Mouse (Mus musculus) intestine, embryonic 15.5 days (tissue): Measurements from ENCODE around the gene Nhlh2. TPM values are rescaled to one million over a fixed set of nuclear protein-coding genes. Genes with fewer than 3 reads are reported as not detected.

ENCODE experiments used
- ATAC-seq: fragments of 200-750 bp; cut with Nextera tagmentation; 2 replicates; pipeline ENCODE4 v1.8.0; 2017; ENCODE audit warnings: moderate TSS enrichment, moderate library complexity
- H3K27ac ChIP-seq: fragments of 300-500 bp; sonication (generic); 2 replicates; pipeline ENCODE4 v1.5.1; 2015; ENCODE audit warnings: mild to moderate bottlenecking, inconsistent platforms
- H3K27me3 ChIP-seq: fragments of 300-500 bp; sonication (generic); replicated peaks from 2 replicates; pipeline ENCODE4 v1.6.1; 2015; ENCODE audit warnings: inconsistent platforms
- H3K36me3 ChIP-seq: fragments of 300-500 bp; sonication (generic); 2 replicates; pipeline ENCODE4 v1.6.1; 2015; ENCODE audit warnings: inconsistent platforms
- H3K4me1 ChIP-seq: fragments of 300-500 bp; sonication (generic); replicated peaks from 2 replicates; pipeline ENCODE4 v1.6.1; 2015; ENCODE audit warnings: inconsistent platforms
- H3K4me2 ChIP-seq: fragments of 300-500 bp; sonication (generic); replicated peaks from 2 replicates; pipeline ENCODE4 v1.6.1; 2015; ENCODE audit warnings: mild to moderate bottlenecking, inconsistent platforms
- H3K4me3 ChIP-seq: fragments of 300-500 bp; sonication (generic); replicated peaks from 2 replicates; pipeline ENCODE4 v1.5.1; 2015; ENCODE audit warnings: inconsistent platforms
- H3K9ac ChIP-seq: fragments of 300-500 bp; sonication (generic); 2 replicates; pipeline ENCODE4 v1.6.1; 2015; ENCODE audit warnings: inconsistent platforms
- H3K9me3 ChIP-seq: fragments of 300-500 bp; sonication (generic); 2 replicates; pipeline ENCODE4 v1.6.1; 2016; ENCODE audit warnings: inconsistent platforms
- WGBS: fragments of 180-500 bp; shearing (Covaris S2); methylation state at CpG from one replicate; pipeline ENCODE4 v1.1.7; 2015; 5-methylcytosine and 5-hydroxymethylcytosine counted together
- polyA plus RNA-seq: library from polyadenylated mRNA; unstranded; fragments of >200 nt; fragmentation: Nextera tagmentation; extraction: Ambion mirVana; gene quantifications from 2 replicates; pipeline ENCODE4 v1.2.1, GENCODE M21; 2015

Gene Nhlh2
- polyA plus RNA-seq, 1 experiment from 2014 or later, result not detected

- no peak overlapping the region for H3K4me2 ChIP-seq
- H3K9ac ChIP-seq, result no peak overlapping the region
- ATAC-seq, result no peak
- no peaks in the 10 kb centered on the region for H3K9me3 ChIP-seq
- no peak overlapping the region for H3K27ac ChIP-seq
- H3K4me1 ChIP-seq, result no peaks in the 10 kb centered on the region
- H3K4me3 ChIP-seq, result no peak overlapping the region
- 87% methylated on average over 5 of the region's 5 CpGs for WGBS
- no peaks in the 10 kb centered on the region for H3K36me3 ChIP-seq
- no peaks in the 10 kb centered on the region for H3K27me3 ChIP-seq
Observed at GRCm38 (mm10) chr3:102037806-102038205, 27.9 kb downstream of the Nhlh2 start.

GRCm38 (mm10) chr3:102038608-102039007 is 28.7 kb downstream of the Nhlh2 start:
- Histone ChIP-seq H3K9ac (no peak overlapping the region), H3K27me3 (no peaks in the 10 kb centered on the region), H3K4me3 (no peak overlapping the region), H3K27ac (no peak overlapping the region), H3K36me3 (no peaks in the 10 kb centered on the region), H3K4me1 (no peaks in the 10 kb centered on the region), H3K9me3 (no peaks in the 10 kb centered on the region), H3K4me2 (no peak overlapping the region)
- no peak for ATAC-seq
- 69% methylated on average over 6 of the region's 6 CpGs for WGBS

DNA sequence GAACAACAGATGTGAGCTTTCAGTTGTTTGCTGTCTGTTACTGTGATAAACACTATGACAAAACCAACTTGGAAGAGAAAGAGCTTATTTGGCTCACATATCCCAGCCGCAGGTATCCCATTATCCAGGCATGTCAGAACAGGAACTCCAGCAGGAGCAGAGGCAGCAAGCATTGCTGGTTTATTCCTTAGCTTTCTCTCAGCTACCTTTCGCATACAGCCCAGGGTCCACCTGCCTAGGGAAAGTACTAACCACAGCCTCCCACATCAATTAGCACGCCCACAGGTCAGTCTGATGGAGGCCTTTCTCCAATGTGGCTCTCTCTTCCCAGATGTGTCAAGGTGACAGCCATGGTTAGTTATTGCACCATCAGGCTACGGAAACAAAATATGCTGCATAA is 31.8 kb downstream of the Nhlh2 start:
- no peaks in the 10 kb centered on the region for H3K36me3 ChIP-seq
- H3K4me1 ChIP-seq, result no peaks in the 10 kb centered on the region
- H3K4me2 ChIP-seq, result no peak overlapping the region

GRCm38 (mm10) chr3:102045071-102045470 is 35.2 kb downstream of the Nhlh2 start:
- no peaks in the 10 kb centered on the region for H3K4me1 ChIP-seq
- no peaks in the 10 kb centered on the region for H3K9me3 ChIP-seq
- no peak for ATAC-seq
- no peaks in the 10 kb centered on the region for H3K36me3 ChIP-seq
- WGBS, result 31% methylated on average over 3 of the region's 3 CpGs
- H3K4me2 ChIP-seq, result no peak overlapping the region
- no peak overlapping the region for H3K4me3 ChIP-seq
- no peak overlapping the region for H3K27ac ChIP-seq
- no peaks in the 10 kb centered on the region for H3K27me3 ChIP-seq
- H3K9ac ChIP-seq, result no peak overlapping the region

More for the DNA sequence above, 31.8 kb downstream of the Nhlh2 start:
- no peak for ATAC-seq
- 77% methylated on average over 4 of the region's 4 CpGs for WGBS
- no peak overlapping the region for H3K4me3 ChIP-seq
- no peaks in the 10 kb centered on the region for H3K27me3 ChIP-seq
- H3K9me3 ChIP-seq, result no peaks in the 10 kb centered on the region
- no peak overlapping the region for H3K27ac ChIP-seq
- no peak overlapping the region for H3K9ac ChIP-seq

DNA sequence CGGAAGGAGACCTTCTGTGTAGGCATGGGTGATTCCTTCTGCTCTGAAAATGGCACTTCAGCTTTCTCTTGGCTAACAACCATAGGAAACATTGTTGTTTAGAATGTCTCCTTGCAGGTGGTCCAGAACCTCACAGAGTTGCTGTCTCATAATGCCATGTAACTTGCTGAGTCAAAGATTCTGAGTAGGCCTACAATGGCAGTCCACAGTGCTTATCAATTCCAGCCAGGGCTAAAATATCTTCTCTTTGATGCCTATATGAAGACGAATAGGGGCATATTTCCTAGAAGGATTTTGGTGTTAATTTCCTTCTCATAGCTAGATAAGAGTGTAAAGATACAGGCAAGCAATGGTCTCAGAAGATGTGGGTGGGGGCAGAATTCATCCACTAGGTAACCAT is 37.7 kb downstream of the Nhlh2 start:
- Histone ChIP-seq H3K36me3 (no peaks in the 10 kb centered on the region), H3K27me3 (no peaks in the 10 kb centered on the region), H3K9me3 (no peaks in the 10 kb centered on the region), H3K4me1 (no peaks in the 10 kb centered on the region), H3K4me2 (no peak overlapping the region), H3K27ac (no peak overlapping the region), H3K4me3 (no peak overlapping the region), H3K9ac (no peak overlapping the region)
- 91% methylated on average over 2 of the region's 2 CpGs for WGBS
- no peak for ATAC-seq

DNA sequence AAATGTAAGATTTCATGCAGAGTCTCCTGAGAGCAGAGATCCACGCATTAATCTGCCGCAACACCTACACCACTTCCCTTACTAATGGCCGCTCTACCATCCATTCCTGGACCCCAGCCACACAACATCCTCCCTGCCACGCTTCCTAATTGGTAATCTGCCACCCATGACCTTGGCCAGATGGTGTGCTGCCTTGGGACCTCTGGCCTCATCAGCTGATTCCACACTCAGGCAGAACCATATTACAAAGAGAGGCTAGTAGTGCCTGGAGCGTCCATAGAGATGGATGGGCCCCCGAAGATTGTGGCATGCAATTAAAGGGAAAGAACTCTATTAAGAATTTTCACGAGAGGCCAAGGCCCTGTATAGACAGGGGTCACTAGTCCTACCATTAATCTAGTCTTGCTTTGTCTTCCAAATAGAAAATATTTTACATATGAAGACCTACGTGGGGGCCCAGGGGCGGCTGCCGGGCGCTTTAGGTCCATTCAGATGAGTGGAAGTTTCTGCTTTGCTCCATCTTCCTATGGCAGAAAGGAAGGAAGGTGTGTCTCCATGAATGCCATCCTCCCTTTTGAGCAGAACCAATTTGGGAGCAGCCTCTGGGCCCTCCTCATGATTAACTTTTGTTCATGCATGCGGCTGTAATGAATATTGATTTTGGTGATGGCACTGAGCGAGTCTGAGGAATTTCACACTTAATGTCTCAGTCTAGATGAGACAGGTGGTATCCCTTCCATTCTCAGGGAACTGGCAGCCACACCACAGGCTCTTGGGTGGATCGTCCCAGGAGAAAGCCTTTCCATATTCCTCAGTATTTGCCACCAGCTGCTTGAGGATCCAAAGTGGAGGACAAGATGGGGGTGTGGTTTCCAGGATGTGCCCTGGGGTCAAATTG is 39.6 kb downstream of the Nhlh2 start:
- Histone ChIP-seq H3K4me3 (no peak overlapping the region), H3K4me2 (no peak overlapping the region), H3K9ac (no peak overlapping the region), H3K4me1 (no peaks in the 10 kb centered on the region), H3K9me3 (no peaks in the 10 kb centered on the region), H3K27me3 (no peaks in the 10 kb centered on the region), H3K27ac (no peak overlapping the region), H3K36me3 (no peaks in the 10 kb centered on the region)
- 84% methylated on average over 14 of the region's 14 CpGs for WGBS
- ATAC-seq, result no peak

GRCm38 (mm10) chr3:102052036-102052435 is 42.2 kb downstream of the Nhlh2 start:
- H3K36me3 ChIP-seq, result no peaks in the 10 kb centered on the region
- H3K4me1 ChIP-seq, result no peaks in the 10 kb centered on the region
- no peak overlapping the region for H3K9ac ChIP-seq
- H3K4me2 ChIP-seq, result no peak overlapping the region
- no peak for ATAC-seq
- H3K9me3 ChIP-seq, result no peaks in the 10 kb centered on the region
- 48% methylated on average over 3 of the region's 3 CpGs for WGBS
- no peaks in the 10 kb centered on the region for H3K27me3 ChIP-seq
- no peak overlapping the region for H3K4me3 ChIP-seq
- no peak overlapping the region for H3K27ac ChIP-seq

DNA sequence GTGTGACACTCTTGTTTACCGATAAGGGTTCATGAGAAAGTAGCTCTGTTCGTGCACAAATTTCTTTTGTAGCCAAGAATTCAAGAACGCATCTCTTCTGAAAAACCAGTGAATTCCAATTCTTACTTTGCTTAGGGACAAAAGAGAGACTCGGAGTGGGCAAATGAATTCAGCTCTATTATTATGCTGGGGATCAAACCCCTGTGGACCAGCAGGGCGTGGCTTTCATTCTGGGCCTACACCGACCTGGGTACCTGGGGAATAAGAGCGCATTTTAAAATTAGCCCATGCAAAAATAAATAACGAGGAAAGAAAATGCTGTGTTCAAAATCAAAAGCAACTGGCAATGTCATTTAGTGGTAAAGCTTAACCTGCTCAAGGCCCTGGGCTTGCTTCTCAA is 43.4 kb downstream of the Nhlh2 start:
- Histone ChIP-seq H3K9me3 (no peaks in the 10 kb centered on the region), H3K36me3 (no peaks in the 10 kb centered on the region), H3K9ac (no peak overlapping the region), H3K4me1 (no peaks in the 10 kb centered on the region), H3K4me3 (no peak overlapping the region), H3K27ac (no peak overlapping the region), H3K27me3 (no peaks in the 10 kb centered on the region), H3K4me2 (no peak overlapping the region)
- WGBS, result 66% methylated on average over 8 of the region's 8 CpGs
- ATAC-seq, result no peak

- 76% methylated on average over 4 of the region's 4 CpGs for WGBS
Observed at GRCm38 (mm10) chr3:102055878-102056277, 46.0 kb downstream of the Nhlh2 start.

GRCm38 (mm10) chr3:102060065-102060464 is 50.2 kb downstream of the Nhlh2 start:
- 73% methylated on average over 6 of the region's 6 CpGs for WGBS
- Histone ChIP-seq H3K27me3 (no peaks in the 10 kb centered on the region), H3K4me2 (no peak overlapping the region), H3K4me3 (no peak overlapping the region), H3K36me3 (no peaks in the 10 kb centered on the region), H3K9me3 (no peaks in the 10 kb centered on the region), H3K9ac (no peak overlapping the region), H3K4me1 (peaks cover 4% of the 10 kb centered on the region), H3K27ac (no peak overlapping the region)
- ATAC-seq, result no peak

More at GRCm38 (mm10) chr3:102055878-102056277, 46.0 kb downstream of the Nhlh2 start:
- Histone ChIP-seq H3K27me3 (no peaks in the 10 kb centered on the region), H3K4me1 (no peaks in the 10 kb centered on the region), H3K9ac (no peak overlapping the region), H3K4me3 (no peak overlapping the region), H3K36me3 (no peaks in the 10 kb centered on the region), H3K4me2 (no peak overlapping the region), H3K27ac (no peak overlapping the region), H3K9me3 (no peaks in the 10 kb centered on the region)
- ATAC-seq, result no peak

- H3K27me3 ChIP-seq, result no peaks in the 10 kb centered on the region
- no peaks in the 10 kb centered on the region for H3K9me3 ChIP-seq
- H3K36me3 ChIP-seq, result no peaks in the 10 kb centered on the region
- no peak overlapping the region for H3K4me3 ChIP-seq
- peaks cover 4% of the 10 kb centered on the region for H3K4me1 ChIP-seq
- no peak overlapping the region for H3K4me2 ChIP-seq
- WGBS, result 44% methylated on average over 14 of the region's 14 CpGs
- H3K9ac ChIP-seq, result no peak overlapping the region
- ATAC-seq, result peak; percentile 44; the same call in 1 of the 2 replicates
- peak overlapping the region; percentile 28; the same call in 1 of the 2 replicates for H3K27ac ChIP-seq
Observed at GRCm38 (mm10) chr3:102061923-102062670, 52.2 kb downstream of the Nhlh2 start.

GRCm38 (mm10) chr3:102062671-102063010 is 52.8 kb downstream of the Nhlh2 start:
- H3K36me3 ChIP-seq, result no peaks in the 10 kb centered on the region
- no peaks in the 10 kb centered on the region for H3K9me3 ChIP-seq
- H3K9ac ChIP-seq, result no peak overlapping the region
- 42% methylated on average over 8 of the region's 8 CpGs for WGBS
- no peak overlapping the region for H3K4me2 ChIP-seq
- H3K4me3 ChIP-seq, result no peak overlapping the region
- peaks cover 4% of the 10 kb centered on the region for H3K4me1 ChIP-seq
- peak overlapping the region; percentile 28; the same call in 1 of the 2 replicates for H3K27ac ChIP-seq
- no peaks in the 10 kb centered on the region for H3K27me3 ChIP-seq
- 0 out of 2 replicates have a peak, but pooled peaks have one; percentile 16 for ATAC-seq
